Mouse (Mus musculus): ENCODE data around the gene Mllt3. TPM values are rescaled to one million over a fixed set of nuclear protein-coding genes. Genes with fewer than 3 reads are reported as not detected.
A peak's percentile ranks its signal among the peaks of the same experiment; 100 is the strongest.

The Mllt3 gene
- polyA plus RNA-seq, 1 experiment from 2014 or later: 54.3 TPM

- Histone ChIP-seq H3K27ac (ENCODE audit: poor library complexity, severe bottlenecking) (no peak overlapping the region), H3K27me3 (replicated peaks) (no peaks in the 10 kb centered on the region), H3K4me1 (replicated peaks) (peaks cover 46% of the 10 kb centered on the region)
Measured at GRCm38 (mm10) chr4:88011870-88012572, 21.1 kb downstream of the Mllt3 start.

GRCm38 (mm10) chr4:88010441-88010840 is 22.7 kb downstream of the Mllt3 start:
- Histone ChIP-seq H3K9me3 (replicated peaks) (no peaks in the 10 kb centered on the region), H3K27ac (ENCODE audit: poor library complexity, severe bottlenecking) (no peak overlapping the region), H3K27me3 (replicated peaks) (no peaks in the 10 kb centered on the region), H3K36me3 (0 out of 2 replicates have a peak, but pooled peaks cover 3% of the 10 kb centered on the region), H3K4me3 (no peak overlapping the region), H3K4me1 (replicated peaks) (peaks cover 40% of the 10 kb centered on the region), H3K9ac (no peak overlapping the region), H3K4me2 (no peak overlapping the region)
- no peak for ATAC-seq (ENCODE audit: insufficient number of reproducible peaks, low FRiP score)
- WGBS: 74% methylated on average over 5 of the region's 5 CpGs

More at GRCm38 (mm10) chr4:88011870-88012572, 21.1 kb downstream of the Mllt3 start:
- Histone ChIP-seq H3K9ac (no peak overlapping the region), H3K4me2 (no peak overlapping the region), H3K9me3 (replicated peaks) (no peaks in the 10 kb centered on the region), H3K36me3 (0 out of 2 replicates have a peak, but pooled peaks cover 3% of the 10 kb centered on the region), H3K4me3 (no peak overlapping the region)
- ATAC-seq (ENCODE audit: insufficient number of reproducible peaks, low FRiP score): no peak
- WGBS: 61% methylated on average over 4 of the region's 4 CpGs

GRCm38 (mm10) chr4:88005801-88006200 is 27.4 kb downstream of the Mllt3 start:
- peaks cover 24% of the 10 kb centered on the region for H3K4me1 ChIP-seq (replicated peaks)
- H3K27ac ChIP-seq (ENCODE audit: poor library complexity, severe bottlenecking): no peak overlapping the region
- H3K4me3 ChIP-seq: no peak overlapping the region
- ATAC-seq (ENCODE audit: insufficient number of reproducible peaks, low FRiP score): no peak
- H3K4me2 ChIP-seq: no peak overlapping the region
- H3K9me3 ChIP-seq (replicated peaks): no peaks in the 10 kb centered on the region
- H3K9ac ChIP-seq: no peak overlapping the region
- peaks cover 9% of the 10 kb centered on the region; the same call in 1 of the 2 replicates for H3K36me3 ChIP-seq
- 91% methylated on average over 3 of the region's 3 CpGs for WGBS
- H3K27me3 ChIP-seq (replicated peaks): no peaks in the 10 kb centered on the region

- no peaks in the 10 kb centered on the region for H3K9me3 ChIP-seq (replicated peaks)
- no peak for ATAC-seq (ENCODE audit: insufficient number of reproducible peaks, low FRiP score)
- 37% methylated on average over 9 of the region's 9 CpGs for WGBS
- peaks cover 10% of the 10 kb centered on the region; the same call in 1 of the 2 replicates for H3K36me3 ChIP-seq
- peak overlapping the region; percentile 25; the same call in 1 of the 2 replicates for H3K4me2 ChIP-seq
- peaks cover 28% of the 10 kb centered on the region for H3K4me1 ChIP-seq (replicated peaks)
- no peak overlapping the region for H3K9ac ChIP-seq
- H3K4me3 ChIP-seq: no peak overlapping the region
- peak overlapping the region; percentile 48 for H3K27ac ChIP-seq (ENCODE audit: poor library complexity, severe bottlenecking)
- H3K27me3 ChIP-seq (replicated peaks): no peaks in the 10 kb centered on the region
Measured at GRCm38 (mm10) chr4:88003159-88003948, 29.8 kb downstream of the Mllt3 start.

GRCm38 (mm10) chr4:87991710-87992109 is 41.5 kb downstream of the Mllt3 start:
- 93% methylated on average over 5 of the region's 5 CpGs for WGBS
- Histone ChIP-seq H3K27me3 (replicated peaks) (no peaks in the 10 kb centered on the region), H3K9ac (no peak overlapping the region), H3K27ac (ENCODE audit: poor library complexity, severe bottlenecking) (no peak overlapping the region), H3K4me3 (no peak overlapping the region), H3K36me3 (peaks cover 4% of the 10 kb centered on the region), H3K4me2 (no peak overlapping the region), H3K9me3 (replicated peaks) (no peaks in the 10 kb centered on the region), H3K4me1 (replicated peaks) (peaks cover 21% of the 10 kb centered on the region)
- ATAC-seq (ENCODE audit: insufficient number of reproducible peaks, low FRiP score): no peak

GRCm38 (mm10) chr4:87990940-87991339 is 42.2 kb downstream of the Mllt3 start:
- 88% methylated on average over 5 of the region's 5 CpGs for WGBS

GRCm38 (mm10) chr4:87985281-87985680 is 47.9 kb downstream of the Mllt3 start:
- ATAC-seq (ENCODE audit: insufficient number of reproducible peaks, low FRiP score): no peak
- no peak overlapping the region for H3K27ac ChIP-seq (ENCODE audit: poor library complexity, severe bottlenecking)
- H3K9me3 ChIP-seq (replicated peaks): no peaks in the 10 kb centered on the region
- no peak overlapping the region for H3K9ac ChIP-seq
- H3K4me3 ChIP-seq: no peak overlapping the region
- WGBS: 60% methylated on average over 4 of the region's 4 CpGs
- H3K4me1 ChIP-seq (replicated peaks): peaks cover 53% of the 10 kb centered on the region
- no peaks in the 10 kb centered on the region for H3K27me3 ChIP-seq (replicated peaks)
- H3K36me3 ChIP-seq: no peaks in the 10 kb centered on the region
- H3K4me2 ChIP-seq: no peak overlapping the region

More at GRCm38 (mm10) chr4:87990940-87991339, 42.2 kb downstream of the Mllt3 start:
- Histone ChIP-seq H3K9me3 (replicated peaks) (no peaks in the 10 kb centered on the region), H3K4me2 (no peak overlapping the region), H3K4me1 (replicated peaks) (peaks cover 21% of the 10 kb centered on the region), H3K27ac (ENCODE audit: poor library complexity, severe bottlenecking) (no peak overlapping the region), H3K27me3 (replicated peaks) (no peaks in the 10 kb centered on the region), H3K9ac (no peak overlapping the region), H3K4me3 (no peak overlapping the region), H3K36me3 (peaks cover 1% of the 10 kb centered on the region)
- no peak for ATAC-seq (ENCODE audit: insufficient number of reproducible peaks, low FRiP score)

- no peaks in the 10 kb centered on the region for H3K27me3 ChIP-seq (replicated peaks)
- H3K9ac ChIP-seq: no peak overlapping the region
- H3K9me3 ChIP-seq (replicated peaks): no peaks in the 10 kb centered on the region
- no peak overlapping the region for H3K4me3 ChIP-seq
- 26% methylated on average over 3 of the region's 3 CpGs for WGBS
- peak overlapping the region; percentile 41; the same call in 1 of the 2 replicates for H3K27ac ChIP-seq (ENCODE audit: poor library complexity, severe bottlenecking)
- ATAC-seq (ENCODE audit: insufficient number of reproducible peaks, low FRiP score): no peak
- H3K4me1 ChIP-seq (replicated peaks): peaks cover 50% of the 10 kb centered on the region
- H3K4me2 ChIP-seq: no peak overlapping the region
- H3K36me3 ChIP-seq: no peaks in the 10 kb centered on the region
Measured at GRCm38 (mm10) chr4:87984589-87984988, 48.6 kb downstream of the Mllt3 start.

GRCm38 (mm10) chr4:87984091-87984490 is 49.1 kb downstream of the Mllt3 start:
- Histone ChIP-seq H3K36me3 (no peaks in the 10 kb centered on the region), H3K4me1 (replicated peaks) (peaks cover 46% of the 10 kb centered on the region), H3K4me3 (no peak overlapping the region), H3K27ac (ENCODE audit: poor library complexity, severe bottlenecking) (no peak overlapping the region), H3K27me3 (replicated peaks) (no peaks in the 10 kb centered on the region), H3K9ac (no peak overlapping the region), H3K9me3 (replicated peaks) (no peaks in the 10 kb centered on the region), H3K4me2 (no peak overlapping the region)
- 75% methylated on average over 5 of the region's 5 CpGs for WGBS
- ATAC-seq (ENCODE audit: insufficient number of reproducible peaks, low FRiP score): no peak

GRCm38 (mm10) chr4:87982578-87982977 is 50.6 kb downstream of the Mllt3 start:
- no peaks in the 10 kb centered on the region for H3K36me3 ChIP-seq
- no peaks in the 10 kb centered on the region for H3K27me3 ChIP-seq (replicated peaks)
- H3K4me2 ChIP-seq: no peak overlapping the region
- WGBS: 78% methylated on average over 5 of the region's 5 CpGs
- peaks cover 41% of the 10 kb centered on the region for H3K4me1 ChIP-seq (replicated peaks)
- ATAC-seq (ENCODE audit: insufficient number of reproducible peaks, low FRiP score): no peak
- no peak overlapping the region for H3K9ac ChIP-seq
- H3K27ac ChIP-seq (ENCODE audit: poor library complexity, severe bottlenecking): no peak overlapping the region
- H3K9me3 ChIP-seq (replicated peaks): no peaks in the 10 kb centered on the region
- H3K4me3 ChIP-seq: no peak overlapping the region

GRCm38 (mm10) chr4:87977820-87978448 is 55.2 kb downstream of the Mllt3 start:
- no peaks in the 10 kb centered on the region for H3K27me3 ChIP-seq (replicated peaks)
- no peak overlapping the region for H3K4me2 ChIP-seq
- H3K27ac ChIP-seq (ENCODE audit: poor library complexity, severe bottlenecking): no peak overlapping the region
- H3K36me3 ChIP-seq: no peaks in the 10 kb centered on the region
- ATAC-seq (ENCODE audit: insufficient number of reproducible peaks, low FRiP score): no peak
- H3K9ac ChIP-seq: no peak overlapping the region
- WGBS: 66% methylated on average over 11 of the region's 11 CpGs
- no peaks in the 10 kb centered on the region for H3K9me3 ChIP-seq (replicated peaks)
- H3K4me3 ChIP-seq: no peak overlapping the region
- H3K4me1 ChIP-seq (replicated peaks): peaks cover 21% of the 10 kb centered on the region
